Mouse (Mus musculus) MEL (cell line): ENCODE data around the gene Nr6a1. TPM values are rescaled to one million over a fixed set of nuclear protein-coding genes. Genes with fewer than 3 reads are reported as not detected.

Experiments
- DNase-seq: peaks from one replicate; pipeline ENCODE4 v3.0.0; 2011; ENCODE audit warnings: low read depth, low spot score
- H3K27ac ChIP-seq: 2 replicates; pipeline ENCODE4 v1.5.1; 2012; ENCODE audit warnings: low read depth, mild to moderate bottlenecking, control low read depth, low read length, moderate library complexity; ENCODE audit not compliant: control insufficient read depth
- H3K27me3 ChIP-seq, 2 experiments: fragments of 150-350 bp in 1 of 2; sonication (generic) in 1 of 2; 2 replicates each; pipeline ENCODE4 v1.6.1; 2012; ENCODE audit warnings: low read length in 2 of 2, mild to moderate bottlenecking in 2 of 2, improper control_type of control experiment in 1 of 2, moderate library complexity in 1 of 2; ENCODE audit not compliant: insufficient read depth in 2 of 2, control insufficient read depth in 1 of 2
- H3K36me3 ChIP-seq, 2 experiments: 2 replicates each; pipeline ENCODE4 v1.6.1; 2012 to 2014; ENCODE audit warnings: low read length in 2 of 2, improper control_type of control experiment in 1 of 2, inconsistent platforms in 1 of 2, mild to moderate bottlenecking in 1 of 2; ENCODE audit not compliant: insufficient read depth in 2 of 2, control insufficient read depth in 1 of 2
- H3K4me1 ChIP-seq, 2 experiments: fragments of 150-350 bp in 1 of 2; sonication (generic) in 1 of 2; 2 replicates each; pipeline ENCODE4 v1.6.1; 2012; ENCODE audit warnings: low read length in 2 of 2, improper control_type of control experiment in 1 of 2, mild to moderate bottlenecking in 1 of 2; ENCODE audit not compliant: insufficient read depth in 2 of 2, control insufficient read depth in 1 of 2
- H3K4me3 ChIP-seq, 2 experiments: fragments of 150-350 bp in 1 of 2; sonication (generic) in 1 of 2; 2 replicates each; pipeline ENCODE4 v1.5.1; 2012; ENCODE audit warnings: low read depth in 2 of 2, low read length in 2 of 2, mild to moderate bottlenecking in 2 of 2, moderate library complexity in 2 of 2, control low read depth in 1 of 2, improper control_type of control experiment in 1 of 2; ENCODE audit not compliant: control insufficient read depth in 1 of 2, insufficient read depth in 1 of 2
- H3K79me2 ChIP-seq: 2 replicates; pipeline ENCODE4 v1.6.1; 2012; ENCODE audit warnings: mild to moderate bottlenecking, low read length, moderate library complexity; ENCODE audit not compliant: control insufficient read depth, poor library complexity, insufficient read depth
- H3K9ac ChIP-seq: 2 replicates; pipeline ENCODE4 v1.6.1; 2012; ENCODE audit warnings: low read depth, mild to moderate bottlenecking, control low read depth, low read length, moderate library complexity; ENCODE audit not compliant: control insufficient read depth, poor library complexity, severe bottlenecking
- H3K9me3 ChIP-seq: fragments of 150-350 bp; sonication (generic); replicated peaks from 2 replicates; pipeline ENCODE4 v1.6.1; 2012; ENCODE audit warnings: mild to moderate bottlenecking, low read length, improper control_type of control experiment, moderate library complexity; ENCODE audit not compliant: insufficient read depth
- BHLHE40 ChIP-seq: IDR thresholded peaks from 2 replicates; pipeline ENCODE4 v1.6.1; 2012; ENCODE audit warnings: low read depth, mild to moderate bottlenecking, inconsistent platforms, low read length, improper control_type of control experiment, borderline replicate concordance
- CHD2 ChIP-seq: IDR thresholded peaks from 2 replicates; pipeline ENCODE4 v1.6.1; 2011; ENCODE audit warnings: low read length, improper control_type of control experiment
- CTCF ChIP-seq, 3 experiments: IDR thresholded peaks in 2 of 3; conservative IDR thresholded peaks in 1 of 3; 2 replicates each; pipeline ENCODE4 v1.5.1; 2011 to 2012; ENCODE audit warnings: low read length in 3 of 3, low read depth in 2 of 3, mild to moderate bottlenecking in 2 of 3, improper control_type of control experiment in 1 of 3, inconsistent platforms in 1 of 3, mixed read lengths in 1 of 3, moderate library complexity in 1 of 3; ENCODE audit not compliant: control insufficient read depth in 1 of 3, insufficient read depth in 1 of 3, poor library complexity in 1 of 3, severe bottlenecking in 1 of 3
- GABPA ChIP-seq: IDR thresholded peaks from 2 replicates; pipeline ENCODE4 v1.6.1; 2012; ENCODE audit warnings: low read depth, mild to moderate bottlenecking, inconsistent platforms, low read length, improper control_type of control experiment, moderate library complexity
- GATA1 ChIP-seq: IDR thresholded peaks from 2 replicates; pipeline ENCODE4 v1.6.1; 2011; ENCODE audit warnings: low read depth, low read length, improper control_type of control experiment
- MYB ChIP-seq: IDR thresholded peaks from 2 replicates; pipeline ENCODE4 v1.6.1; 2011; ENCODE audit warnings: mild to moderate bottlenecking, low read depth, low read length, improper control_type of control experiment
- POLR2AphosphoS5 ChIP-seq: IDR thresholded peaks from 2 replicates; pipeline ENCODE4 v1.6.1; 2012; ENCODE audit warnings: low read depth, borderline replicate concordance, mild to moderate bottlenecking, inconsistent platforms, low read length, moderate library complexity, mixed read lengths
- RAD21 ChIP-seq: IDR thresholded peaks from 2 replicates; pipeline ENCODE4 v1.6.1; 2011; ENCODE audit warnings: mild to moderate bottlenecking, low read depth, low read length, improper control_type of control experiment
- SMC3 ChIP-seq: IDR thresholded peaks from 2 replicates; pipeline ENCODE4 v1.6.1; 2011; ENCODE audit warnings: low read depth, low read length, improper control_type of control experiment
- TCF12 ChIP-seq: IDR thresholded peaks from 2 replicates; pipeline ENCODE4 v1.6.1; 2014; ENCODE audit warnings: low read depth, mild to moderate bottlenecking, inconsistent platforms, low read length, improper control_type of control experiment, moderate library complexity
- UBTF ChIP-seq: IDR thresholded peaks from 2 replicates; pipeline ENCODE4 v1.6.1; 2012; ENCODE audit warnings: low read depth, mild to moderate bottlenecking, inconsistent platforms, low read length, improper control_type of control experiment, moderate library complexity, borderline replicate concordance; ENCODE audit not compliant: insufficient read depth
- ZC3H11A ChIP-seq: IDR thresholded peaks from 2 replicates; pipeline ENCODE4 v1.6.1; 2012; ENCODE audit warnings: low read depth, mild to moderate bottlenecking, inconsistent platforms, low read length, improper control_type of control experiment
- ZKSCAN1 ChIP-seq: IDR thresholded peaks from 2 replicates; pipeline ENCODE4 v1.6.1; 2012; ENCODE audit warnings: low read depth, mild to moderate bottlenecking, inconsistent platforms, low read length, improper control_type of control experiment, moderate library complexity
- polyA plus RNA-seq, 2 experiments: library from polyadenylated mRNA; stranded (reverse) in 1 of 2; unstranded in 1 of 2; fragments of >175 nt in 1 of 2; fragments of >200 nt in 1 of 2; gene quantifications; 2 replicates each; pipeline versions ENCODE4 v1.2.1 to v1.2.4; 2012; ENCODE audit warnings: low replicate concordance in 2 of 2, low read depth in 1 of 2; ENCODE audit not compliant: insufficient read length in 2 of 2, insufficient read depth in 1 of 2, missing spikeins in 1 of 2
- total RNA-seq: library from RNA; depleted of rRNA; stranded (reverse); fragments of 300-350 nt; gene quantifications from 2 replicates; pipeline ENCODE4 v1.2.3, GENCODE M21; 2012

Gene Nr6a1
- total and polyA plus RNA-seq, 3 experiments: 5.0 to 22.8 (median 10.2) TPM

DNA sequence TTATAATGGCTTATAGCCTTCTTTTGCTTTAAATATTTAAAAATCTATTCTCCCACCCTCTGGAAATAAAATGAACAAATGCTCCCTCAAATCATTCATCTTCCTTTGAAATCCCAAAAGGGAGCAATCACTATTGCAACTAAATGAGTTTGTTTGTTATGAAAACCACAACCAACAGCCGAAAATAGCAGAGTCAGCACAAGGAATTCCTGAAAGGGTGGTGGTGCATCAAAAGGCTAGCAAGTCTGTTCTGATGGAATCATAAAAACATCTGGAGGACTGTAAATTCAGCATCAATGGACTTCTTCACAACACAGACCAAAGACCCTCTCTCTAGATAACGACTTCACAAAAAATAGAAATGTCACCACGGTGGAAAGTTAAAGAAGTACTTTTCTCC lies 4.0 kb downstream of the Nr6a1 start:
- Histone ChIP-seq H3K36me3 (peaks cover 0 to 11% of the 10 kb centered on the region in 2 experiments; a peak in 2 of 4 replicates), H3K27me3 (no peaks in the 10 kb centered on the region), H3K27ac (no peak overlapping the region), H3K4me1 (0 out of 4 replicates have a peak, but pooled peaks cover 0 to 9% of the 10 kb centered on the region in 2 experiments), H3K79me2 (peaks cover 14% of the 10 kb centered on the region), H3K9ac (no peak overlapping the region), H3K4me3 (no peak overlapping the region), H3K9me3 (no peaks in the 10 kb centered on the region)
- TF ChIP-seq CTCF (IDR thresholded peaks at IDR 0.05 in 2 of 3, conservative IDR thresholded peaks at IDR 0.05 in 1 of 3; ENCODE audit: control insufficient read depth in 1 of 3, insufficient read depth in 1 of 3, low read depth in 2 of 3, low read length in 3 of 3, poor library complexity in 1 of 3, severe bottlenecking in 1 of 3): no peak
- TF ChIP-seq TCF12: no peak
- TF ChIP-seq GATA1: no peak
- no peak for TF ChIP-seq POLR2AphosphoS5
- TF ChIP-seq ZC3H11A: no peak
- DNase-seq: no peak

DNA sequence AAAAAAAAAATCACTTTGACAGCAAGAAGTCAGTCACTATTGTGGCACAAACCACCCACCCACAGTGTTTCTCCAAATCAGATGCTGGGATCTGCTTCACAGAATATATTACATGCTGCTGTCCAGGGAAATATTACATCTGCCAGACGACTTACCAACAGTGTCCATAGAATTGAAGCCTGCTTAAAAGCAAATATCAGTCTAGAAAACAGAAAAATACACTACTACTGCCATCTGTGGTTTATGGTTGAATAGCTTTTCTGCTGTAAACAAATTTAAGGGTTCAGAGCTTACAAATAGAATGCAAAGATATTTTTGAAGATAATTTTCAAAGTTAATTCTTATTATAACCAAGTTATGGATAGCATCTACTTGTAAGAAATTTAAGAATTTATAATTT lies 6.1 kb downstream of the Nr6a1 start:
- peaks cover 14% of the 10 kb centered on the region for H3K79me2 ChIP-seq
- 0 out of 4 replicates have a peak, but pooled peaks cover 0 to 5% of the 10 kb centered on the region in 2 experiments for H3K4me1 ChIP-seq
- no peaks in the 10 kb centered on the region for H3K27me3 ChIP-seq
- peaks cover 0 to 11% of the 10 kb centered on the region in 2 experiments; a peak in 2 of 4 replicates for H3K36me3 ChIP-seq
- H3K27ac ChIP-seq: no peak overlapping the region
- no peak for DNase-seq
- TF ChIP-seq CTCF (IDR thresholded peaks at IDR 0.05 in 2 of 3, conservative IDR thresholded peaks at IDR 0.05 in 1 of 3; ENCODE audit: control insufficient read depth in 1 of 3, insufficient read depth in 1 of 3, low read depth in 2 of 3, low read length in 3 of 3, poor library complexity in 1 of 3, severe bottlenecking in 1 of 3) (peak in 1 of 3 experiments; percentile 13; a peak in 1 of 6 replicates), SMC3 (no peak), RAD21 (peak; percentile 6)
- no peaks in the 10 kb centered on the region for H3K9me3 ChIP-seq
- no peak overlapping the region for H3K9ac ChIP-seq
- no peak overlapping the region for H3K4me3 ChIP-seq

DNA sequence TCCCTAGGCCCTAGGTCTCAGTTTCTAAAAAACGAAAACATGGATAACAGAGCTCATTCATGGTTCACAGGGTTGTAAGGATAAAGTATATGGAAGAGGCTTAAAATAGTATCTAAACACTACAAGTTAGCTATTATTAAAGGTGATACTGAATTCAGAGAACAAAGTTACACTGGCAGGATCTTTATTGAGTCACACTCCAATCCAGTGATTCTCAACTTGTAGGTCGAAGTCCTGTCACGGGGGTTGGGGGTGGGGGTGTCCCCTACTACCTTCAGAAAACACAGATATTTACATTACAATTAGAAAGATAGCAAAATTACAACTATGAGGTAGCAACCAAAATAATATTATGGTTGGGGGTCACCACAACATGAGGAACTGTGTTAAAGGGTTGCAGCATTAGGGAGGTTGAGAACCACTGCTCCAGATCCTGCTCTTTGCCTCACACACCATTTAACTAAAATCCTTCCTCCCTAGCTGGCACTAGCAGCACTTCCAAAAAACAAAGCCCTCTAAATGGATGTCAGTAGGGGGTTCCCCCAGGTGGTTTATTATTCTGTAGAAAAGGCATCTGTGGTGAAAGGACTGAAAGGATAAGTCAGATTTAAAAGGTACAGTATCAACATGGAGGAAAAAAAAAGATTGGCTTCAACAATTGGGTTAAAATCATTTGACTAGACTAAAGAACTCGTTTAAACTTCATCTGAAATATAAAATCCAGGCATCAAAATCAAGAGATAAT lies 10.4 kb downstream of the Nr6a1 start:
- no peaks in the 10 kb centered on the region for H3K27me3 ChIP-seq
- H3K4me3 ChIP-seq: no peak overlapping the region
- H3K27ac ChIP-seq: no peak overlapping the region
- 0 out of 2 replicates have a peak, but pooled peaks cover 1% of the 10 kb centered on the region for H3K79me2 ChIP-seq
- no peak for TF ChIP-seq CHD2
- no peak for TF ChIP-seq MYB
- TF ChIP-seq RAD21: no peak
- TF ChIP-seq BHLHE40: no peak
- TF ChIP-seq GABPA: no peak
- no peak for TF ChIP-seq SMC3
- no peak for TF ChIP-seq POLR2AphosphoS5
- no peak for TF ChIP-seq ZKSCAN1
- no peak for TF ChIP-seq UBTF
- no peak for TF ChIP-seq ZC3H11A
- no peaks in the 10 kb centered on the region for H3K9me3 ChIP-seq
- no peaks in the 10 kb centered on the region for H3K4me1 ChIP-seq
- H3K9ac ChIP-seq: no peak overlapping the region
- DNase-seq: no peak
- H3K36me3 ChIP-seq: peaks cover 0 to 2% of the 10 kb centered on the region in 2 experiments; a peak in 1 of 4 replicates
